Mouse (Mus musculus): ENCODE results near the gene Zc3h15.
"Not testable (repeated sequence)": the region's sequence is repeated elsewhere in the genome, so short reads cannot be mapped to it uniquely, and the experiment has no call there.

The Zc3h15 gene

GRCm38 (mm10) chr2:83713281-83713680 lies 69.0 kb downstream of the Zc3h15 start:
- DNase-seq (ENCODE audit: low read depth, low spot score), result not testable (repeated sequence)

GRCm38 (mm10) chr2:83713946-83714345 lies 69.7 kb downstream of the Zc3h15 start:
- DNase-seq (ENCODE audit: low read depth, low spot score), result no peak

Measured in brain, embryonic 18.5 days (tissue).